Mouse (Mus musculus) E14TG2a.4 (cell line): Measurements from ENCODE around the gene Cyth1.

Experiments
- H3K27me3 ChIP-seq: 2 replicates; pipeline ENCODE4 v1.6.1; 2014; ENCODE audit warnings: low read length, control low read depth; ENCODE audit not compliant: insufficient read depth
- H3K36me3 ChIP-seq: 2 replicates; pipeline ENCODE4 v1.6.1; 2014; ENCODE audit warnings: low read length, control low read depth; ENCODE audit not compliant: insufficient read depth
- H3K4me1 ChIP-seq: replicated peaks from 2 replicates; pipeline ENCODE4 v1.6.1; 2014; ENCODE audit warnings: low read depth, low read length, control low read depth
- H3K4me3 ChIP-seq: replicated peaks from 2 replicates; pipeline ENCODE4 v1.5.1; 2014; ENCODE audit warnings: mild to moderate bottlenecking, low read length
- H3K9me3 ChIP-seq: 2 replicates; pipeline ENCODE4 v1.6.1; 2014; ENCODE audit warnings: low read length, control low read depth
- CTCF ChIP-seq: conservative IDR thresholded peaks from 2 replicates; pipeline ENCODE4 v1.5.1; 2014; ENCODE audit warnings: low read length
- NANOG ChIP-seq: IDR thresholded peaks from 2 replicates; pipeline ENCODE4 v1.6.1; 2014; ENCODE audit warnings: borderline replicate concordance, low read length, mixed read lengths
- POU5F1 ChIP-seq: IDR thresholded peaks from 2 replicates; pipeline ENCODE4 v1.6.1; 2014; ENCODE audit warnings: low read length, borderline replicate concordance

Cyth1 gene

GRCm38 (mm10) chr11:118140771-118141565 is 107.4 kb downstream of the Cyth1 start:
- H3K4me1 ChIP-seq: peaks cover 79% of the 10 kb centered on the region
- peak overlapping the region; percentile 65 for H3K4me3 ChIP-seq
- peaks cover 17% of the 10 kb centered on the region for H3K9me3 ChIP-seq
- H3K27me3 ChIP-seq: no peaks in the 10 kb centered on the region
- TF ChIP-seq POU5F1 (no peak), NANOG (0 out of 2 replicates have a peak, but pooled peaks have one; percentile 2), CTCF (no peak)
- peaks cover 10% of the 10 kb centered on the region; the same call in 1 of the 2 replicates for H3K36me3 ChIP-seq

GRCm38 (mm10) chr11:118138347-118138746 is 110.0 kb downstream of the Cyth1 start:
- Histone ChIP-seq H3K4me1 (peaks cover 77% of the 10 kb centered on the region), H3K36me3 (no peaks in the 10 kb centered on the region), H3K4me3 (no peak overlapping the region), H3K9me3 (peaks cover 17% of the 10 kb centered on the region), H3K27me3 (no peaks in the 10 kb centered on the region)
- TF ChIP-seq CTCF (no peak), POU5F1 (no peak), NANOG (no peak)

DNA sequence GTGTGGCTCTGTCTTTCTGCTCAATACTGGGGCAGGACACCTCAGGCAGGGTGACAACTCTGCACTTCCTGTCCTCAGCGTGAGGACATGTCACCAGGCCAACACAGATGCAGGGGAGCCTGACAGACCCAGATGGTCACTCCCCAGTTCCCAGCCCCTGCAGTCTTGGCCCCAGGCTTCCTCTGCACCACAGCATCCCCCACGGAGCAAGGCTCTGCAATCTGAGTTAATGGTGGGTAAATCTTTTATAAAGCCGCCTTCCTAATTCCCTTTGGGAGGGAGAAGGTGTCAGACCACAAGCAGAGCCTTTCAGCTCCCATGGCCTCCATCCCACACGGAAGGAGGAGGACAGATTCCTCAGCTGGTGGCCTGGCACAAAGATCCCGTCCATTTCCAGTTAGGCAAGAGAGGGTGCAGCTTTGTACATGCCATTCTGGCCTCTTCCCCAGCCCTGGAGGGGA is 112.2 kb downstream of the Cyth1 start:
- Histone ChIP-seq H3K4me3 (no peak overlapping the region), H3K27me3 (no peaks in the 10 kb centered on the region), H3K4me1 (peaks cover 72% of the 10 kb centered on the region), H3K36me3 (no peaks in the 10 kb centered on the region), H3K9me3 (peaks cover 17% of the 10 kb centered on the region)
- TF ChIP-seq POU5F1: no peak
- no peak for TF ChIP-seq NANOG
- no peak for TF ChIP-seq CTCF

- no peaks in the 10 kb centered on the region for H3K36me3 ChIP-seq
- H3K27me3 ChIP-seq: no peaks in the 10 kb centered on the region
- no peak overlapping the region for H3K4me3 ChIP-seq
- TF ChIP-seq NANOG (no peak), POU5F1 (no peak), CTCF (no peak)
- peaks cover 67% of the 10 kb centered on the region for H3K4me1 ChIP-seq
- peaks cover 17% of the 10 kb centered on the region for H3K9me3 ChIP-seq
Measured at GRCm38 (mm10) chr11:118135271-118135670, 113.1 kb downstream of the Cyth1 start.

- Histone ChIP-seq H3K9me3 (peaks cover 14% of the 10 kb centered on the region), H3K4me3 (no peak overlapping the region), H3K36me3 (no peaks in the 10 kb centered on the region), H3K4me1 (peaks cover 66% of the 10 kb centered on the region), H3K27me3 (no peaks in the 10 kb centered on the region)
- TF ChIP-seq NANOG (no peak), CTCF (no peak), POU5F1 (no peak)
Measured at GRCm38 (mm10) chr11:118133752-118134169, 114.6 kb downstream of the Cyth1 start.

GRCm38 (mm10) chr11:118133133-118133751 is 115.2 kb downstream of the Cyth1 start:
- no peaks in the 10 kb centered on the region for H3K36me3 ChIP-seq
- no peak overlapping the region for H3K4me3 ChIP-seq
- TF ChIP-seq NANOG: no peak
- no peak for TF ChIP-seq CTCF
- no peak for TF ChIP-seq POU5F1
- H3K4me1 ChIP-seq: peaks cover 67% of the 10 kb centered on the region
- H3K9me3 ChIP-seq: peaks cover 8% of the 10 kb centered on the region
- no peaks in the 10 kb centered on the region for H3K27me3 ChIP-seq

DNA sequence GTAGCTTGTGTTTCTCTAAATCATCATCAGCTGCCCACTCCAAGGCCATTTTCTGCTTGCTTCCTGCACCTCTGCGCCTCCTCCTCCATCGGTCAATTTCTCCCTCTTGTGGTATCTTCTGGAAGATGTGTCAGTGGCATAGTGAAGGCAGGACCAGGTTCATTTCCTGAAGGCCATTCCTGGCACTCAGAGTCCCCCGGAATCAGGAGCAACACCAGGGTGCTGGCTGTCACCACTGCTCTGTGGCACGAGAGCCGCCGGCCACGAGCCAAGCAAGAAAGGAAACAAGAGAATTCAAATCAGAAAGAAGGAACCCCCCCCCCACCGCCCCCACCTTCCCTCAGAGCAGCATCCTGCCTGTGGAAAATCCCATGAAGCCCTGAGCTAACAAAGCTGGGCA is 116.3 kb downstream of the Cyth1 start:
- Histone ChIP-seq H3K4me3 (no peak overlapping the region), H3K9me3 (no peaks in the 10 kb centered on the region), H3K4me1 (peaks cover 67% of the 10 kb centered on the region), H3K27me3 (no peaks in the 10 kb centered on the region), H3K36me3 (no peaks in the 10 kb centered on the region)
- no peak for TF ChIP-seq CTCF
- TF ChIP-seq POU5F1: no peak

DNA sequence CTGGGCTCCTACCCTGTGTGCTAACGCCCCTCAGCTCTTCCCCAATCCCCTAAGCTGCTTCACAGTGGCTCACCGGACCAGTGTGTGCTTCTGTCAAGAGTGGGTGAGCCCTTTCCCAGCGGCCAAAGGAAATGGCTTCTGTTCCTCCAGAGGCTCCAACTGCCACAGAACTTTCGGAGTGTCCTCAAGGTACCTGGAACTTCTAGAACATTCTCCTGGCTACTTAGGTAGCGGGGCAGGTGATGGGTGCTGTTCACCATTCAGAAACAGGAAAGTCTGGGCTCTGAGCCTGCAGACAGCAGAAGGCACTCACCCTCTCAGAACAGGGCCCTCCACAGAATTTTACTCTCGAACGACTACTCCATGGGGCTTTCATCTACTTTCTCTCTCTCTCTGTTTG is 117.9 kb downstream of the Cyth1 start, which contains the start of gene Dnah17:
Dnah17 (minus strand) TSS at position 101 of the 400 bp plus-strand sequence.
- Histone ChIP-seq H3K9me3 (no peaks in the 10 kb centered on the region), H3K27me3 (no peaks in the 10 kb centered on the region), H3K4me1 (peaks cover 52% of the 10 kb centered on the region), H3K4me3 (no peak within 1 kb of the TSS), H3K36me3 (no peaks in the 10 kb centered on the region)
- TF ChIP-seq POU5F1 (no peak), CTCF (no peak), NANOG (no peak)
